ENCODE assay signal across 14 mouse cellular contexts in genomic region chr7:110277734-110278245, GRCm38 (mm10). TPM values are rescaled to one million over a fixed set of nuclear protein-coding genes. Genes with fewer than 3 reads are reported as not detected.
DNase-seq lines count a peak whose midpoint lies in the region.
"Had no signal": no experiment of that assay in that cellular context is flagged by ENCODE, and none has a peak within 500 bp of the region (broad histone marks: within the 10 kb centered on the region; RNA-seq: fewer than 3 reads in every experiment).

No protein-coding gene starts in this region.

- DNase-seq in cerebellum, postnatal 10 days = peak; percentile 70 to 75
- no peak for DNase-seq in cerebellum, postnatal 4 days (ENCODE audit: low spot score in 2 of 2)
- DNase-seq in left cerebral cortex, postnatal 4 days = peak; percentile 22
- DNase-seq in left cerebral cortex, postnatal 10 days (ENCODE audit: extremely low spot score in 1 of 2, low spot score in 2 of 2) = no peak
- peak; percentile 53 for DNase-seq in adrenal gland, postnatal 25 days
- no peak for DNase-seq in thymus, postnatal 10 days (ENCODE audit: low spot score in 2 of 2)
- DNase-seq in frontal cortex, postnatal 25 days (ENCODE audit: low spot score in 2 of 2) = no peak
- DNase-seq: cerebellum, adult 9-10 months; forebrain, postnatal 0 days; gastrocnemius, postnatal 10 days; heart, postnatal 10 days; kidney, adult 11 months; layer of hippocampus, adult 9-11 months; thymus, postnatal 36 days had no signal

- intact Hi-C loops in left cerebral cortex, postnatal 4 days (cut with DNase I) = no loop called here
- intact Hi-C loops in left cerebral cortex, postnatal 10 days (cut with DNase I) = no loop called here

RNA-seq across cellular contexts. Expression of gene Swap70, which starts 56.3 kb away (rescaled TPM):
- 10 to 100 TPM; 10.4 to 12.2 TPM for total RNA-seq in left cerebral cortex, postnatal 4 days (2021)
- 10 to 100 TPM; 10.9 to 11.5 TPM for total RNA-seq in left cerebral cortex, postnatal 10 days (2021)
- 16.2 and 26.7 TPM in 2 replicates for total RNA-seq in adrenal gland, postnatal 25 days (2021)

Comparison
In these comparisons a context has a peak if more than half of its experiments do, and no peak if none do; other contexts are left out.
1. DNase-seq: peak in cerebellum, postnatal 10 days (2 of 2), left cerebral cortex, postnatal 4 days (single experiment) and adrenal gland, postnatal 25 days (single experiment); none in cerebellum, postnatal 4 days (0 of 2), left cerebral cortex, postnatal 10 days (0 of 2), thymus, postnatal 10 days (0 of 2) and frontal cortex, postnatal 25 days (0 of 2).